30 mouse cellular contexts compared by ENCODE assay signal in genomic region chr1:56753283-56753682, GRCm38 (mm10).
DNase-seq lines count a peak whose midpoint lies in the region; ATAC-seq and TF ChIP-seq lines count a peak whose summit lies in the region.
"Had no signal": no experiment of that assay in that cellular context is flagged by ENCODE, and none has a peak within 500 bp of the region (broad histone marks: within the 10 kb centered on the region; RNA-seq: fewer than 3 reads in every experiment).

No protein-coding gene starts in this region.

- no peaks in the 10 kb centered on the region for H3K27me3 ChIP-seq in lung, embryonic 14.5 days (ENCODE audit: insufficient read depth, low read length)
- no peaks in the 10 kb centered on the region for H3K27me3 ChIP-seq in forebrain, embryonic 15.5 days
- H3K27me3 ChIP-seq: heart, embryonic 12.5 days; kidney, embryonic 15.5 days had no signal

- H3K9ac ChIP-seq in lung, embryonic 14.5 days: no peak overlapping the region
- H3K9ac ChIP-seq in ES-E14 (ENCODE audit: insufficient read depth, low read depth, low read length, poor library complexity, severe bottlenecking): no peak overlapping the region
- no peak overlapping the region for H3K9ac ChIP-seq in forebrain, embryonic 15.5 days (replicated peaks)
- H3K9ac ChIP-seq: forebrain, postnatal 0 days; heart, embryonic 12.5 days; kidney, embryonic 15.5 days had no signal

- no peak overlapping the region for H3K4me2 ChIP-seq in lung, embryonic 14.5 days
- H3K4me2 ChIP-seq in forebrain, embryonic 15.5 days (replicated peaks): no peak overlapping the region
- H3K4me2 ChIP-seq: heart, embryonic 12.5 days; kidney, embryonic 15.5 days had no signal

- no peaks in the 10 kb centered on the region for H3K4me1 ChIP-seq in lung, embryonic 14.5 days (ENCODE audit: insufficient read depth)
- no peaks in the 10 kb centered on the region for H3K4me1 ChIP-seq in ES-E14 (ENCODE audit: control insufficient read depth in 2 of 2, insufficient read depth in 2 of 2, low read length in 2 of 2, poor library complexity in 1 of 2)
- 0 out of 2 replicates have a peak, but pooled peaks cover 3% of the 10 kb centered on the region for H3K4me1 ChIP-seq in forebrain, embryonic 15.5 days
- H3K4me1 ChIP-seq: forebrain, embryonic 10.5 days; heart, embryonic 12.5 days; hindbrain, embryonic 10.5 days; kidney, embryonic 15.5 days; midbrain, embryonic 10.5 days had no signal

- H3K27ac ChIP-seq in lung, embryonic 14.5 days (ENCODE audit: low read depth): no peak overlapping the region
- H3K27ac ChIP-seq in ES-E14 (ENCODE audit: insufficient read depth, low read depth, low read length, poor library complexity, severe bottlenecking): no peak overlapping the region
- H3K27ac ChIP-seq in forebrain, embryonic 15.5 days (replicated peaks): no peak overlapping the region
- H3K27ac ChIP-seq: forebrain, embryonic 10.5 days; hindbrain, embryonic 10.5 days; kidney, embryonic 15.5 days; left cerebral cortex, adult 2 months; macrophage; midbrain, embryonic 10.5 days had no signal

- no peak for TF ChIP-seq CTCF in lung, embryonic 14.5 days (IDR thresholded peaks at IDR 0.05; ENCODE audit: low read depth)

- no peak for ATAC-seq in lung, embryonic 14.5 days (ENCODE audit: insufficient read depth)
- ATAC-seq in megakaryocyte progenitor cell, adult 5-6 weeks (replicated peaks; ENCODE audit: poor library complexity): peak; percentile 57; the same call in 1 of the 2 replicates
- no peak for ATAC-seq in forebrain, embryonic 15.5 days (replicated peaks)
- ATAC-seq: activated CD4-positive, CD25-positive, alpha-beta regulatory T cell, adult 4 months; forebrain, postnatal 0 days; hindbrain, embryonic 16.5 days; intestine, embryonic 16.5 days had no signal

- H3K9me3 ChIP-seq in lung, embryonic 14.5 days (ENCODE audit: low read depth, low read length): no peaks in the 10 kb centered on the region
- no peaks in the 10 kb centered on the region for H3K9me3 ChIP-seq in ES-E14 (ENCODE audit: control insufficient read depth, insufficient read depth, low read depth, low read length)
- no peaks in the 10 kb centered on the region for H3K9me3 ChIP-seq in forebrain, embryonic 15.5 days
- H3K9me3 ChIP-seq: forebrain, embryonic 10.5 days; heart, embryonic 12.5 days; hindbrain, embryonic 10.5 days; kidney, embryonic 15.5 days; midbrain, embryonic 10.5 days had no signal

- 21% methylated on average over 1 of the region's 1 CpGs for WGBS in lung, embryonic 14.5 days
- WGBS in forebrain, embryonic 15.5 days: 47% methylated on average over 1 of the region's 1 CpGs

- no peaks in the 10 kb centered on the region for H3K36me3 ChIP-seq in lung, embryonic 14.5 days (ENCODE audit: insufficient read depth)
- H3K36me3 ChIP-seq in ES-E14 (ENCODE audit: control insufficient read depth, insufficient read depth, low read length, poor library complexity, severe bottlenecking): no peaks in the 10 kb centered on the region
- no peaks in the 10 kb centered on the region for H3K36me3 ChIP-seq in forebrain, embryonic 15.5 days
- H3K36me3 ChIP-seq: forebrain, embryonic 10.5 days; heart, embryonic 12.5 days; hindbrain, embryonic 10.5 days; kidney, embryonic 15.5 days; midbrain, embryonic 10.5 days had no signal

- in situ Hi-C loops in ES-E14 (cut with MboI; ENCODE audit: low sequenced_read_pairs in 2 of 2, unreplicated experiment in 2 of 2): no loop called here

- no peak overlapping the region for H3K4me3 ChIP-seq in lung, embryonic 14.5 days (ENCODE audit: low read depth, low read length)
- H3K4me3 ChIP-seq in ES-E14 (ENCODE audit: insufficient read depth in 1 of 2, low read depth in 1 of 2, low read length in 2 of 2, poor library complexity in 1 of 2, severe bottlenecking in 1 of 2): no peak overlapping the region
- no peak overlapping the region for H3K4me3 ChIP-seq in forebrain, embryonic 15.5 days
- H3K4me3 ChIP-seq: forebrain, embryonic 10.5 days; heart, embryonic 12.5 days; hindbrain, embryonic 10.5 days; kidney, embryonic 15.5 days; left cerebral cortex, adult 2 months; midbrain, embryonic 10.5 days had no signal

- peak; percentile 7 for DNase-seq in embryo, embryonic 10 days (ENCODE audit: low spot score)
- no peak for DNase-seq in embryo, embryonic 10.5 days (ENCODE audit: low spot score)
- DNase-seq in lung, embryonic 14.5 days: peak; percentile 2
- DNase-seq in lung, postnatal 10 days: no peak
- peak; percentile 4 for DNase-seq in ES-E14 (ENCODE audit: low read depth, low spot score)
- DNase-seq in spleen, adult 18-20 months: no peak
- DNase-seq: adrenal gland, adult 8-10 months; cerebellum, adult 18-20 months; cerebellum, postnatal 25 days; forebrain, postnatal 0 days; gastrocnemius, postnatal 14 days; heart, adult 18-20 months; heart, postnatal 10 days; kidney, postnatal 4 days; left cerebral cortex, postnatal 4 days; liver; right cerebral cortex, postnatal 14 days; thymus, postnatal 25 days had no signal

TF ChIP-seq in ES-E14, 5 proteins besides CTCF, POLR2A, EP300 and RAD21:
- TF ChIP-seq ZC3H11A (IDR thresholded peaks at IDR 0.05; ENCODE audit: borderline replicate concordance, low read depth, low read length) (peak; percentile 64), ZNF384 (IDR thresholded peaks at IDR 0.05; ENCODE audit: low read depth, low read length) (no peak)
TF ChIP-seq in ES-E14: peak in this region for 1.

Comparison
In these comparisons a context has a peak if more than half of its experiments do, and no peak if none do; other contexts are left out.
1. DNase-seq: peak in embryo, embryonic 10 days (single experiment), lung, embryonic 14.5 days (single experiment) and ES-E14 (single experiment); none in embryo, embryonic 10.5 days (single experiment), lung, postnatal 10 days (single experiment) and spleen, adult 18-20 months (0 of 2).